Mouse (Mus musculus) telencephalon, adult 2 months (tissue): Measurements from ENCODE around the gene Hoxd3.

Source experiments
- DNase-seq: peaks from one replicate; pipeline ENCODE4 v3.0.0-alpha.2; 2011; ENCODE audit warnings: low read depth, low spot score

Hoxd3 gene

GRCm38 (mm10) chr2:74711721-74712621, at the start of gene Hoxd3, which contains the start of gene Hoxd4:
Gene Hoxd3 (plus strand): TSS chr2:74711927.
Gene Hoxd4 (plus strand): TSS chr2:74711929.
- DNase-seq: no peak

- no peak for DNase-seq
These were observed 48.3 kb upstream of the Hoxd3 start for GRCm38 (mm10) chr2:74663291-74663925.

- DNase-seq: no peak
These were observed 45.3 kb upstream of the Hoxd3 start for GRCm38 (mm10) chr2:74666411-74666810.

GRCm38 (mm10) chr2:74667191-74667841, 44.4 kb upstream of the Hoxd3 start:
- no peak for DNase-seq

GRCm38 (mm10) chr2:74667842-74668357, 43.8 kb upstream of the Hoxd3 start, which contains the start of gene Hoxd13:
Gene Hoxd13 (plus strand): TSS chr2:74668310.
- no peak for DNase-seq

- DNase-seq: no peak
These were observed 43.1 kb upstream of the Hoxd3 start for GRCm38 (mm10) chr2:74668370-74669229.

GRCm38 (mm10) chr2:74669230-74669578, 42.5 kb upstream of the Hoxd3 start:
- no peak for DNase-seq

- no peak for DNase-seq
These were observed 42.0 kb upstream of the Hoxd3 start for GRCm38 (mm10) chr2:74669650-74670235.

GRCm38 (mm10) chr2:74670632-74671188, 41.0 kb upstream of the Hoxd3 start:
- no peak for DNase-seq

- no peak for DNase-seq
These were observed 39.9 kb upstream of the Hoxd3 start for GRCm38 (mm10) chr2:74671847-74672246.

- no peak for DNase-seq
These were observed 39.0 kb upstream of the Hoxd3 start for GRCm38 (mm10) chr2:74672481-74673362.

GRCm38 (mm10) chr2:74673835-74674425, 37.8 kb upstream of the Hoxd3 start:
- DNase-seq: no peak

GRCm38 (mm10) chr2:74674881-74675665, 36.7 kb upstream of the Hoxd3 start, which contains the start of gene Hoxd12:
Gene Hoxd12 (plus strand): TSS chr2:74675013.
- DNase-seq: no peak

- no peak for DNase-seq
These were observed 36.0 kb upstream of the Hoxd3 start for GRCm38 (mm10) chr2:74675666-74676282.

GRCm38 (mm10) chr2:74676376-74677052, 35.2 kb upstream of the Hoxd3 start:
- DNase-seq: no peak

GRCm38 (mm10) chr2:74677106-74677505, 34.6 kb upstream of the Hoxd3 start:
- no peak for DNase-seq
